Mouse (Mus musculus) adipose tissue, adult 10 weeks (tissue): ENCODE measurements around the gene Lrrc40. TPM values are rescaled to one million over a fixed set of nuclear protein-coding genes. Genes with fewer than 3 reads are reported as not detected.

Experiments used
- polyA plus RNA-seq: library from polyadenylated mRNA; stranded (reverse); fragments of 350-450 nt; fragmentation: Illumina TruSeq; extraction: RNeasy Lipid Tissue Mini Kit (QIAGEN cat#74804); gene quantifications from one replicate; pipeline ENCODE4 v1.2.3, GENCODE M21; 2014; ENCODE audit warnings: low read depth, low replicate concordance

Gene Lrrc40
- 16.9 TPM for polyA plus RNA-seq

GRCm38 (mm10) chr3:158036329-158036988 lies at the start of gene Lrrc40, which contains the start of gene Srsf11:
TSS of gene Lrrc40 (plus strand) at chr3:158036662.
TSS of gene Srsf11 (minus strand) at chr3:158036639.

Other genes starting within 250 kb of the Lrrc40 start
- gene Cth, start 111.6 kb upstream of the Lrrc40 start, polyA plus RNA-seq: 40.4 TPM
- gene Ankrd13c, start 89.4 kb upstream of the Lrrc40 start, polyA plus RNA-seq: 37.0 TPM
- gene Srsf11, start within 50 bp of the Lrrc40 start, polyA plus RNA-seq: 211 TPM